Mouse (Mus musculus): Measurements from ENCODE around the gene Lingo3. TPM values are rescaled to one million over a fixed set of nuclear protein-coding genes. Genes with fewer than 3 reads are reported as not detected.

Lingo3 gene
- total RNA-seq (2021) = 10 to 100 TPM; 38.3 to 42.8 TPM
- long read RNA-seq, experiment 1, transcript Lingo3-201 (2 exons, 3,439 nt) = major isoform, 112 of 132 reads
- long read RNA-seq, experiment 1, transcript Lingo3-202 (2 exons, 271 nt) = minor isoform, 5 of 132 reads
- long read RNA-seq, experiment 1, partial matches to known transcripts = 0 of 132 reads
- long read RNA-seq, experiment 1, other reads (novel, unspliced or antisense) = 15 of 132 reads
- long read RNA-seq, experiment 2, transcript Lingo3-201 (2 exons, 3,439 nt) = major isoform, 92 of 106 reads
- long read RNA-seq, experiment 2, partial matches to known transcripts = 8 of 106 reads
- long read RNA-seq, experiment 2, other reads (novel, unspliced or antisense) = 4 of 106 reads

DNA sequence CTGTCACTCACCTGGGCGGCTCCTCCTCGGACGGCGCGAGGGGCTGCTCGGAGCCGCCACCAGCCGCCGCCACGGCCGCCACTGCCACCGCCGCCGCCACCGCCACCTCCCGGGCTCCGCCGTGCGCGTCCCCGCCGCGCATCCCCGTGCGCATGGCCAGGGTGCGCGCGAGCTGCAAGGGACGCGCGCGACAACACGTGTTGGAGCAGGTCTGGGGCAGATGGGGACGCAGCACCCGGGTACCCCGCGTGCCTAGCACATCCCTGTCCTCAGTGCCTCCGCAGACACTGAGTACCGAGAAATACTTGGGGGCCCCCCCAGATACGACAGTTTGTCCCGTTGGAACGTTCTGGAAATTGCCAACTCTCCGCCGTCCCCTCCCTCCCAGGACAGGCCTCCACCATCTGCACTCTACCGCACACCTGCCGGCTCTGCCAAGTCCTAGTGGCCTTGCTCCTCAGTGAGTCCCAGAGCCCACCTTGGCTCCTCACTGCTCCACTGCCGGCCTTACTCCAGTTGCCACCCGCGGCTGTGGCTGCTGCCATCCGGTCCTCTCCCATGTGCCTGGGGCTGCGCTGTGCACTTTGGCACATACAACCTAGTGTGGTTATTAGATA is at the start of gene Lingo3:
Gene Lingo3, minus strand, starts transcription at position 109 of the 617 bp plus-strand sequence.
- H3K4me3 ChIP-seq = peak within 1 kb of the TSS; percentile 60
- intact Hi-C loops (cut with DNase I) = no loop called here
- DNase-seq (ENCODE audit: extremely low spot score in 1 of 2, low spot score in 2 of 2) = peak; percentile 71 to 74
- no peak for TF ChIP-seq CTCF (IDR thresholded peaks at IDR 0.05)
- peak within 1 kb of the TSS; percentile 84 for H3K27ac ChIP-seq

DNA sequence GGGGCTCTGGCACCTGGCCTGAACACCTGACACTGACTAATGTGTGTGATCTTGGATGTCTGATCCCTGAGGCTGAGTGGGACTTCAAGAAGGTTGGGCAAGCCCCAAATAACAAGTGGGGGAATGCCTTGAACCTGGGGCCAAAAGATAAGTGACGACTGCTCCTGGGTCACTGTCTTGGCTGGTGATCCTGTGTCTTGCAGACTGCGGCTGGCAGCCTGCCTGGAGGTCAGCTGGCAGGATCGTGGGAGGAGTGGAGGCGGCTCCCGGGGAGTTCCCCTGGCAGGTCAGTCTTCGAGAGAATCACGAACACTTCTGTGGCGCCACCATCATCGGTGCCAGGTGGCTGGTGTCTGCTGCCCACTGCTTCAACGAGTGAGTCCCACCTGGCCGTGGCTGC is 43.3 kb upstream of the Lingo3 start:
- intact Hi-C loops (cut with DNase I) = no loop called here
- H3K27ac ChIP-seq = no peak overlapping the region
- no peak overlapping the region for H3K4me3 ChIP-seq
- DNase-seq (ENCODE audit: extremely low spot score in 1 of 2, low spot score in 2 of 2) = no peak
- TF ChIP-seq CTCF (IDR thresholded peaks at IDR 0.05) = no peak

DNA sequence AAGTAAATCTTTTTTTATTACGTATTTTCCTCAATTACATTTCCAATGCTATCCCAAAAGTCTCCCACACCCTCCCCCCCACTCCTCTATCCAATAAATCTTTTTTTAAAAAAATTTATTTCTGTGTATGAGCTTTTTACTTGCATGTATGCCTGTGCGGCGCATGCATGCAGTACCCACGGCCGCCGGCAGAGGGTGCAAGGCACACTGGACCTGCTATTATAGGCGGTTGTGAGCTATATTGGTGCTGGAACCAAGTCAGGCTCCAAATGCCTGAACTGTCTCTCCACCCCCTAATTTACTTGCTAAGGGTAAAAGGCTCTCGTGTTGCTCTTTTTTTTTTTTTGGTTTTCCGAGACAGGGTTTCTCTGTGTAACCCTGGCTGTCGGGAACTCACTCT is 37.5 kb upstream of the Lingo3 start:
- TF ChIP-seq CTCF (IDR thresholded peaks at IDR 0.05) = peak; percentile 65
- Histone ChIP-seq H3K27ac (no peak overlapping the region), H3K4me3 (no peak overlapping the region)
- intact Hi-C loops (cut with DNase I) = loop anchor here (2.0 kb wide), 3 partner anchors 58 to 134 kb away; no protein-coding TSS in a partner anchor
- DNase-seq (ENCODE audit: extremely low spot score in 1 of 2, low spot score in 2 of 2) = peak in 1 of 2 experiments; percentile 64

DNA sequence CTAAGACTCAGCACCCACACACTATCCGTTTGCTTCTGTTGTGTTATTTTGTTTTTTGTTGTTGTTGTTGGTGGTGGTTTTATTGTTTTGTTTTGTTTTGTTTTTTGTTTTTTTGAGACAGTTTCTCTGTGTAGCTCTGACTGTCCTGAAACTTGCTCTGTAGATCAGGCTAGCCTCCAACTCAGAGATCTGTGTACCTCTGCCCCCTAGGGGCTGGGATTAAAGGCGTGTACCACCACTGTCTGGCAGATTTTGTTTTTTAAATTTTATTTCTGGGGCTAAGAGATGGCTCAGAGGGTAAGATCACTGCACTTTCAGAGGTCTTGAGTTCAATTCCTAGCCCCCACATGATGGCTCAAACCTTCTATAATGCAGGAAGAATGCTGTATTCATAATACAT is 37.1 kb upstream of the Lingo3 start:
- H3K27ac ChIP-seq = no peak overlapping the region
- no peak for TF ChIP-seq CTCF (IDR thresholded peaks at IDR 0.05)
- DNase-seq (ENCODE audit: extremely low spot score in 1 of 2, low spot score in 2 of 2) = no peak
- no peak overlapping the region for H3K4me3 ChIP-seq
- intact Hi-C loops (cut with DNase I) = loop anchor here (2.0 kb wide), 3 partner anchors 58 to 134 kb away; no protein-coding TSS in a partner anchor

- peak in 1 of 2 experiments; percentile 63 for DNase-seq (ENCODE audit: extremely low spot score in 1 of 2, low spot score in 2 of 2)
- Histone ChIP-seq H3K27ac (no peak overlapping the region), H3K4me3 (no peak overlapping the region)
- peak; percentile 90 for TF ChIP-seq CTCF (IDR thresholded peaks at IDR 0.05)
- intact Hi-C loops (cut with DNase I) = loop anchor here (2.0 kb wide), 3 partner anchors 57 to 133 kb away; no protein-coding TSS in a partner anchor
Measured at GRCm38 (mm10) chr10:80880131-80880641, 36.3 kb upstream of the Lingo3 start.

- no peak for DNase-seq (ENCODE audit: extremely low spot score in 1 of 2, low spot score in 2 of 2)
- intact Hi-C loops (cut with DNase I) = loop anchor here (5.0 kb wide), 1 partner anchor 69 kb away; the partner anchor contains the start of gene Amh
- Histone ChIP-seq H3K4me3 (no peak overlapping the region), H3K27ac (no peak overlapping the region)
- TF ChIP-seq CTCF (IDR thresholded peaks at IDR 0.05) = no peak
Measured at GRCm38 (mm10) chr10:80876594-80876993, 32.8 kb upstream of the Lingo3 start.

- DNase-seq (ENCODE audit: extremely low spot score in 1 of 2, low spot score in 2 of 2) = peak; percentile 52
- intact Hi-C loops (cut with DNase I) = loop anchor here (5.0 kb wide), 1 partner anchor 69 kb away; the partner anchor contains the start of gene Amh
- H3K27ac ChIP-seq = no peak overlapping the region
Measured at GRCm38 (mm10) chr10:80876028-80876427, 32.2 kb upstream of the Lingo3 start.

DNA sequence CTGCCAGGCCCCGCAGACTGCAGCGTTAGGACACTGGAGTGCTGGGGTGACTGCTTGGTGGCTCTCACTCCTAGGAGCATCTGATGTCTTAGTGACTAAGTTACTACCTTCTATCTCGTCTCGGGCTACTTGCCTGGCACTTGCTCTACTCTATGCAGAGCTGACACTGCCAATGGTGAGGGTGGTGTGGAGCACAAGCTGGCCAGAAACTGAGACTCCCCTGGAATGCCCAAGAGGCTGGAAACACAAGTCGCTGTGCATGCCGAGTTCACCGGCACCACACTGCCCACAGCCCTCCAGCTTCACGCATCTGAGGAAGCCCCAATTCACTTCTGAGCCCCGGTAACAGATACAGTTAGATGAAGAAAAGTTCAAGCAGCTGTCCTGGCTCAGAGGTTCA is 30.2 kb upstream of the Lingo3 start:
- no peak overlapping the region for H3K27ac ChIP-seq
- DNase-seq (ENCODE audit: extremely low spot score in 1 of 2, low spot score in 2 of 2) = no peak
- intact Hi-C loops (cut with DNase I) = no loop called here
- TF ChIP-seq CTCF (IDR thresholded peaks at IDR 0.05) = no peak
- no peak overlapping the region for H3K4me3 ChIP-seq

More at GRCm38 (mm10) chr10:80876028-80876427, 32.2 kb upstream of the Lingo3 start:
- TF ChIP-seq CTCF (IDR thresholded peaks at IDR 0.05) = peak; percentile 92
- H3K4me3 ChIP-seq = no peak overlapping the region

DNA sequence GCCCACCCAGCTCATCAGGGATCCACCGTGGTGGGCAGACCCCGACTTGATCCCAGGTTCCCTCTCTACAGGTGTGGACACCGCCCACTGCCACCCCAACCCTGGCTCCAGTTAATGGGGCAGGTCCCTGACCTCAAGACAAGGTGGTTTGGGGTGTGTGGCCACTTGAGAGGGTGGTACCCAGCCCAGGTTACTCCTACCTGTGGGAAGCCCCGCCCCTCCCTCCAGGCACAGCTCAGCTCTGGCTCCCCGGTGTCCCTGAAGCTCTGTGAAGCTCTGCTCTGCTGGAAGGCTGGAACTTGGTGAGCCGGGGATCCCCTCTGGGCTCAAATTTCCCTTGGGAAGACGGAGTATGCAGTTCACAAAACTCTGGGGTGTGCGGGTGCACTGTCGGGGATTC is 27.7 kb upstream of the Lingo3 start, which contains the start of gene Tmprss9:
Gene Tmprss9, plus strand, starts transcription at position 268 of the 400 bp plus-strand sequence.
- Histone ChIP-seq H3K4me3 (no peak within 1 kb of the TSS), H3K27ac (no peak within 1 kb of the TSS)
- no peak for DNase-seq (ENCODE audit: extremely low spot score in 1 of 2, low spot score in 2 of 2)
- intact Hi-C loops (cut with DNase I) = no loop called here
- TF ChIP-seq CTCF (IDR thresholded peaks at IDR 0.05) = no peak

DNA sequence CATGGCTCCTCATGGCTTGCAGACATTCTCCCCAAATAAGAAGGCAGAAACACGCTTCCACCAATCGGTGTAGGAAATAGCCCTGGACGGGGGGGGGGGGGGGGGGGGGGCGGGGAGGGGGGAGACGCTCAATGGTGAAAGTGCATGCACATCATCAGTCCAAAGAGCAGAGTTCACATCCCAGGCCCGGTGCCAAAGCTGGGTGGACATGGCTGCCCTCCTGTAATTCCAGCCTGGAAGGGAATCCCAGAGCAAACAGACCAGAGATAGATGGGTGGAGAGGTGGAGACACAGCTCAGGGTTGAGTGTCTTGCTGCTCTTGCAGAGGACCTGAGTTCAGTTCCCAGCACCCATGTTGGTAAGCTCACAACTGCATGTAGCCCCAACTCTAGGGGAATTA is 27.2 kb upstream of the Lingo3 start:
- no peak for TF ChIP-seq CTCF (IDR thresholded peaks at IDR 0.05)
- no peak for DNase-seq (ENCODE audit: extremely low spot score in 1 of 2, low spot score in 2 of 2)
- Histone ChIP-seq H3K4me3 (no peak overlapping the region), H3K27ac (no peak overlapping the region)
- intact Hi-C loops (cut with DNase I) = no loop called here

- no peak overlapping the region for H3K27ac ChIP-seq
Measured at GRCm38 (mm10) chr10:80864446-80864845, 20.6 kb upstream of the Lingo3 start.

DNA sequence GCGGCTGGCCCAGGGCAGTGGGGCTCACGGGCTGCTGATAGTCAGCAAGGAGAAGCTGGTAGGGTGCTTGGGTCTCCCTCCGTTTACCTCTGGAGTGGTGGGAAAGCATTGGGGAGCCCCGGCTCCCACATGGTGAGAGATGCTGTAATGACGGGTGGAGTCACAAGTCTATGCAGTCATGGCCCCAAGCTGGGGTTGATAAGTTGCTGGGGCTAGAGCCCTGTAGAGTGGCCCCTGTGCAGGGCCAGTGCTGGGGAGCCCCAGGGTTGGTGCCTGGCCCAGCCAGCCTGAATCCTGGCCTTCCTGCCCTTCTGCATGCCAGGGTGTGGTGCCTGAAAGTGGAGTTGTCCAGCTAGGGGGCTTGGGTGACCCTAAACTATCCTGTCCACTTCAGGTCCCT is 18.5 kb upstream of the Lingo3 start:
- intact Hi-C loops (cut with DNase I) = no loop called here
- Histone ChIP-seq H3K4me3 (no peak overlapping the region), H3K27ac (no peak overlapping the region)
- no peak for DNase-seq (ENCODE audit: extremely low spot score in 1 of 2, low spot score in 2 of 2)
- TF ChIP-seq CTCF (IDR thresholded peaks at IDR 0.05) = no peak

More at GRCm38 (mm10) chr10:80864446-80864845, 20.6 kb upstream of the Lingo3 start:
- no peak for TF ChIP-seq CTCF (IDR thresholded peaks at IDR 0.05)
- intact Hi-C loops (cut with DNase I) = no loop called here
- no peak overlapping the region for H3K4me3 ChIP-seq
- DNase-seq (ENCODE audit: extremely low spot score in 1 of 2, low spot score in 2 of 2) = no peak
